Mouse (Mus musculus) cerebellum, adult 9-10 months (tissue): ENCODE measurements around the gene Sst.

Source experiments
- DNase-seq: peaks from one replicate; pipeline ENCODE4 v3.0.0; 2022

Gene Sst

DNA sequence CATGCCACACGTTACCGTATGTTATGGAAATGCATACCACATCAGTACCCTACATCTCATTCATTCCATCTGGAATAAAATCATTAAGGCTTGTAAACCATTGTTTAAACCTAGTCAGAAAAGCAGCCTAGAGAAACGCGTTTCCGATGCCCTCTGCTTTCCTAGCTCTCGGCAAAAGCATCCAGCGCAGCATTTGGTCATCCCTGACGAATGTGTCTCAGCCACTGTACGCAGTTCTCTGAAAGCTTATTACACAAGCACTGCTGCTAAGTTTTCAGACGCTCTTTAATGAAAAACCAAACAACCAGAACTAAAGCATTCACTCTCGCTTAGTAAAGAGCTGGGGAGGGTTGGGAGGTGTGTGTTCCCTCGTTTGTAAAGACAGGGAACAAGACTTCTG is 5.7 kb downstream of the Sst start:
- DNase-seq = no peak

DNA sequence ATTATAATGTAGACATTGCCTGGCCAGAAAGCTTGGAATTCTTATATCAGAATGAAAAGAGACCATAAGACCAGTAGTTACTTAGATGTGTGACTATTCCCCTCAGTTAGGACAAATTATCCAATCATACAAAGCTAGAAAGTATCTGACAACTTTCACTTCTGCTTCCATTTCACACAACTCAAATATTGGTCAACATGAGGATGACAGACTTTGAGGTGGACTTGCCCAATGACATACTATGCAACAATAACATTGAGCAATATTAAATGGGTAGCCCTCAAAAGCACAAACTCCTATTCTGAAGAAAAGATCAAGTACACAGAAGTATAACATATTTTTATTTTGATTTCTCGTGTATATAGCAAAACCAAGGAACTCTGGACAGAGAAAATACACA is 35.5 kb downstream of the Sst start:
- DNase-seq = no peak

DNA sequence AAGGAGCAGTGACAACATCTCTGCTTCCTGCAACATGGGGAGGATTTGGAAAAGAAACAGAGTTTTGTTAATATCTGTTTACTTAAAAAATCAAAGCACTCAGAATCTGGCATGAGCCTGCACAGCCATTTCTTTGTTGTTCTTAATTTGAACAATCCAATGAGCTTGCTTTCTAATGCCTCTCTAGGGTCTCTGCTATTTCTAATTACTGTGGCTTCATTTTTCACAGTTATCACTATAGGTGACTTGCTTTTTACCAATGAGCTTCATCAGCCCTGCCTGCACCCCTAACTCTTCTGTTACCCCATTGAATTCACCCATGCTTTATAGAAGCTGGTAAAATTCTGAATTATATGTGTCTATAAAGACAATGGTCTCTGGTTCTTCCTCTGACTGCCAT is 41.0 kb downstream of the Sst start:
- DNase-seq = no peak

DNA sequence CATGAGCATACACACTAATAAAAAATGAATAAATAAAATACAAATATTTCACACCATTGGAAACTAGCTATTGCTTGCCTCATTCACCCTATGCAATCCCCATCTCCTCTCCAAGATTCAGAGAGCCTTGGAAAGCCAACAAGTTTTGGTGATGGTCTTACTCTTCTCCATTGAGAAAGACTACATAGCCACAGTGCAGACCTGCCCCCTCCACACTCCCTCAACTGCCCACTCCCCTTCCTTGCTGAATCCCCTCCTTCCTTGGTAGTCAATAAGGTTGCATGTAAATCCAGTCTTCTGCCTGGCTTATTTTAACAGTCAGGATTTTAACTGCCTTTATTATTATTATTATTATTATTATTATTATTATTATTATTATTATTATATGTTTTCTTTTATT is 41.6 kb downstream of the Sst start:
- no peak for DNase-seq

DNA sequence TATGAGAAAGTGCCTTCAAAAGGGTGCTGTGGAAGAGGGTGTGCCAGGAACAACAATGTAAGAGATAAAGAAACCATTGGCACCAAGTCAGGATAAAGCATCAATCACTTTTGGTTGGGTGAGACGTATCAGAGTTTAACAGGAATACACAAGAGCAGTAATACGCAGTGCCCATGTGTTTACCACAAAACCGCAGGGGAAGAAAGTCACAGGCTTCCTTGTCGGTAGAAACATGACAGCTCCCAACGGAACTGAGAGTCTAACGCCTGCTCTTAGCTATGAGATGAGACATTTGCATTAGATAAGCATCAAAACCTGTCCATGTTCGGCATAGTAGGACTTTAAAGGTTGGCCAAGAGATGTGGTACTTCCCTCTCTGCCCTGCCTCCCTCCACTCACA is 46.1 kb downstream of the Sst start:
- DNase-seq = no peak

DNA sequence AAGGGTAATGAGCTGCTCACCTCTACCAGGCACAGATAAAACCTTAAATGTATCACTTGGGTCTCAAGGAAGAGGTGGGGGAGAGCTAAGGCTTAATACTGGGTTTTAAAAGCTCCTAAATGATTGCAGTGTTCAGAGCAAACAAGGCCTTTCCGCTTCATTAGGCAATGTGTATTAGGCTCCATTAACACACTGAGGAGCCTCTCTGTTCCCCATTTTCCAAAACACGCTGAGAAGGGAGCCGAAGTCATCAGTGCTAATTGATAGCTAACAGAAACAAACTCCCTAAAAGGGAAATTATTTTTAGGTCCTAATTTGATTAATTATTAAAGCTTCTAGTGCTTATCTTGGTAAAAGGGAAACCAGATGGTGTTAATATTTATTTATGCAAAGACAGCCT is 48.1 kb downstream of the Sst start:
- no peak for DNase-seq
